Mouse (Mus musculus) testis, adult 2 months (tissue): ENCODE results near the gene Dgkd.

Experiments
- CTCF ChIP-seq: fragments of 200-500 bp; IDR thresholded peaks from 2 replicates; pipeline ENCODE4 v1.5.1; 2012; ENCODE audit warnings: low read depth, mild to moderate bottlenecking, inconsistent platforms, low read length, moderate library complexity; ENCODE audit not compliant: control insufficient read depth, insufficient read depth, insufficient replicate concordance
- POLR2A ChIP-seq: fragments of 200-500 bp; IDR thresholded peaks from 2 replicates; pipeline ENCODE4 v1.6.1; 2012; ENCODE audit warnings: low read depth, mild to moderate bottlenecking, inconsistent platforms, low read length, moderate library complexity; ENCODE audit not compliant: control insufficient read depth

DNA sequence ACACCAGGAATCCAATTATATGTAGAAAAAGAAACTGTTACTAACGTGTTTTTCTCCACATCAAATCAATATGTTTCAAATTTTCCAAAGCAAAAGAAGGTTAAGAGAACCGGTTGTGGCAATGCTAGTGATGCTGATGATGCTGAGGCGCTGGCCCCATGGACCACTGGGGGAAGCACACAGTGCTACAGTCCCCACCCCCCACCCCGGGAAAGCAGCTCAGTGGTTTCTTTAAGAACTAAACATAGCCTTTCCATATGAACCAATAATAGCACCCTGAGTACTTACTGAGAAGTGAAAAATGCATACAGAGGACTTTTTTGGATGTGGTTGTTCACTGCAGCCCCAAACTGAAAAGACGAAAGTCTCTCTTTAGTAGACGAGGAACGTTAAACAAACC lies 41.7 kb upstream of the Dgkd start:
- no peak for TF ChIP-seq CTCF
- no peak for TF ChIP-seq POLR2A
